Mouse (Mus musculus) CH12.LX (cell line): ENCODE data around the gene Itsn1. TPM values are rescaled to one million over a fixed set of nuclear protein-coding genes. Genes with fewer than 3 reads are reported as not detected.
A peak's percentile ranks its signal among the peaks of the same experiment; 100 is the strongest.

Source experiments
- DNase-seq: peaks from one replicate; pipeline ENCODE4 v3.0.0-alpha.2; 2013; ENCODE audit errors: extremely low read depth
- H3K27ac ChIP-seq: 2 replicates; pipeline ENCODE4 v1.5.1; 2012; ENCODE audit warnings: low read depth, mild to moderate bottlenecking, control low read depth, moderate library complexity; ENCODE audit not compliant: insufficient read depth
- H3K27me3 ChIP-seq: replicated peaks from 2 replicates; pipeline ENCODE3; 2012; ENCODE audit warnings: inconsistent platforms
- H3K36me3 ChIP-seq, 2 experiments: replicated peaks in 1 of 2; 2 replicates each; pipeline versions ENCODE3 to v1.6.1; 2012; ENCODE audit warnings: inconsistent platforms in 1 of 2, low read length in 1 of 2, mild to moderate bottlenecking in 1 of 2, mixed read lengths in 1 of 2, moderate library complexity in 1 of 2; ENCODE audit not compliant: control insufficient read depth in 1 of 2, insufficient read depth in 1 of 2
- H3K4me1 ChIP-seq, 2 experiments: 2 replicates each; pipeline ENCODE4 v1.6.1; 2012; ENCODE audit warnings: inconsistent platforms in 1 of 2, moderate library complexity in 1 of 2; ENCODE audit not compliant: insufficient read depth in 2 of 2, control insufficient read depth in 1 of 2
- H3K4me2 ChIP-seq: 2 replicates; pipeline ENCODE4 v1.6.1; 2012; ENCODE audit warnings: low read depth, mild to moderate bottlenecking, control low read depth; ENCODE audit not compliant: poor library complexity, insufficient read depth, severe bottlenecking
- H3K4me3 ChIP-seq, 3 experiments: fragments of 150-350 bp in 1 of 3; sonication (generic) in 1 of 3; replicated peaks in 1 of 3; 2 replicates each; pipeline versions ENCODE3 to v1.5.1; 2011 to 2012; ENCODE audit warnings: low read depth in 2 of 3, low read length in 2 of 3, mild to moderate bottlenecking in 2 of 3, moderate library complexity in 2 of 3, control low read depth in 1 of 3, improper control_type of control experiment in 1 of 3, inconsistent platforms in 1 of 3, mixed read lengths in 1 of 3; ENCODE audit not compliant: poor library complexity in 1 of 3
- H3K79me2 ChIP-seq: replicated peaks from 2 replicates; pipeline ENCODE4 v1.6.1; 2012; ENCODE audit warnings: mild to moderate bottlenecking, moderate library complexity; ENCODE audit not compliant: control insufficient read depth, poor library complexity, insufficient read depth, severe bottlenecking; ENCODE audit errors: extremely low read depth
- H3K9ac ChIP-seq: 2 replicates; pipeline ENCODE4 v1.6.1; 2012; ENCODE audit warnings: low read depth, mild to moderate bottlenecking, control low read depth, moderate library complexity; ENCODE audit not compliant: insufficient read depth
- H3K9me3 ChIP-seq: replicated peaks from 2 replicates; pipeline ENCODE3; 2012; ENCODE audit warnings: low read length, inconsistent platforms, mixed read lengths
- CHD2 ChIP-seq: IDR thresholded peaks from 2 replicates; pipeline ENCODE4 v1.6.1; 2011; ENCODE audit warnings: low read length, improper control_type of control experiment
- CTCF ChIP-seq, 2 experiments: IDR thresholded peaks in 1 of 2; conservative IDR thresholded peaks in 1 of 2; 2 replicates each; pipeline ENCODE4 v1.5.1; 2011 to 2012; ENCODE audit warnings: low read depth in 2 of 2, low read length in 2 of 2, improper control_type of control experiment in 1 of 2, inconsistent platforms in 1 of 2, mild to moderate bottlenecking in 1 of 2, moderate library complexity in 1 of 2
- MXI1 ChIP-seq: IDR thresholded peaks from 2 replicates; pipeline ENCODE4 v1.6.1; 2011; ENCODE audit warnings: mild to moderate bottlenecking, low read depth, low read length, improper control_type of control experiment
- NELFE ChIP-seq: IDR thresholded peaks from 2 replicates; pipeline ENCODE4 v1.6.1; 2011; ENCODE audit warnings: low read depth, low read length, improper control_type of control experiment
- NRF1 ChIP-seq: IDR thresholded peaks from 2 replicates; pipeline ENCODE4 v1.6.1; 2014; ENCODE audit warnings: low read depth, mild to moderate bottlenecking, inconsistent platforms, low read length, improper control_type of control experiment, moderate library complexity
- POLR2A ChIP-seq: IDR thresholded peaks from 2 replicates; pipeline ENCODE4 v1.6.1; 2011; ENCODE audit warnings: low read depth, mild to moderate bottlenecking, improper control_type of control experiment, low read length
- RAD21 ChIP-seq: IDR thresholded peaks from 2 replicates; pipeline ENCODE4 v1.6.1; 2011; ENCODE audit warnings: low read depth, mild to moderate bottlenecking, low read length, improper control_type of control experiment, moderate library complexity
- RCOR1 ChIP-seq: conservative IDR thresholded peaks from 2 replicates; pipeline ENCODE4 v1.6.1; 2012; ENCODE audit warnings: low read depth, mild to moderate bottlenecking, inconsistent platforms, low read length, improper control_type of control experiment
- TBP ChIP-seq: conservative IDR thresholded peaks from 2 replicates; pipeline ENCODE4 v1.6.1; 2011; ENCODE audit warnings: low read depth, low read length, improper control_type of control experiment
- ZC3H11A ChIP-seq: IDR thresholded peaks from 2 replicates; pipeline ENCODE4 v1.6.1; 2012; ENCODE audit warnings: low read depth, mild to moderate bottlenecking, inconsistent platforms, low read length, improper control_type of control experiment
- ZKSCAN1 ChIP-seq: IDR thresholded peaks from 2 replicates; pipeline ENCODE4 v1.6.1; 2012; ENCODE audit warnings: low read depth, inconsistent platforms, low read length, improper control_type of control experiment, borderline replicate concordance
- dilution Hi-C: fragments of 300-500 bp; cut with MboI; formaldehyde crosslinking; loops from 2 replicates; pipeline ENCODE4 v1.14.3; 2020; ENCODE audit warnings: low sequenced_read_pairs; ENCODE audit not compliant: extremely low pct_unique_long_range_greater_than_20kb, extremely low pct_ligation_motif_present
- in situ Hi-C: fragments of 300-500 bp; cut with MboI; formaldehyde crosslinking; loops from 3 replicates; pipeline ENCODE4 v1.14.3; 2019; ENCODE audit warnings: low sequenced_read_pairs, low pct_ligation_motif_present, low pct_unique_long_range_greater_than_20kb, mixed read lengths
- polyA plus RNA-seq: library from polyadenylated mRNA; unstranded; fragments of >175 nt; gene quantifications from 2 replicates; pipeline ENCODE4 v1.2.1, GENCODE M21; 2012; ENCODE audit warnings: low read depth; ENCODE audit not compliant: insufficient read length
- total RNA-seq, 2 experiments: library from RNA; depleted of rRNA; stranded (reverse); fragments of 300-350 nt in 1 of 2; fragments of >200 nt in 1 of 2; gene quantifications; 2 replicates each; pipeline ENCODE4 v1.2.3; 2012 to 2014

Itsn1 gene
- total and polyA plus RNA-seq, 3 experiments = 32.5 to 54.5 (median 46.3) TPM

DNA sequence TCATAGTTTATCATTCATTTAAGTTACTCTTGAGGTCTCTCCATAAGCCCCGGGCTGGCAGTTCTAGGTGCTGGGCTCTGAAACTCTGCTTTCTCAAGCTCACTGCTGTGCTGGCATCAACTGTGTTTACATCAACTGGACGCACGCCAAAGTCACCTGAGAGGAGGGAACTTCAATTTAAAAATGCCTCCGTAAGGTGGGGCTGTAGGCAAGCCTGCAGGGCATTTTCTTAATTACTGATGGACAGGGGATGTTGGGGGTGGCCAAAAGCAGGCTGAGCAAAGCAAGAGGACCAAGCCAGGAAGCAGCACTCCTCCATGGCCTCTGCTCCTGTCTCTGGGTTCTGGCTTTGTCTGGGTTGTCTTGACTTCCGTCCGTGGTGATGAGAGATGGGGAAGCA lies 211.6 kb downstream of the Itsn1 start:
- H3K4me3 ChIP-seq = no peak overlapping the region
- peaks cover 3% of the 10 kb centered on the region for H3K9me3 ChIP-seq
- dilution Hi-C loops = no loop called here
- no peak overlapping the region for H3K27ac ChIP-seq
- TF ChIP-seq ZKSCAN1 (no peak), CTCF (conservative IDR thresholded peaks at IDR 0.05 in 1 of 2, IDR thresholded peaks at IDR 0.05 in 1 of 2; ENCODE audit: low read depth in 2 of 2, low read length in 2 of 2) (peak in 1 of 2 experiments; percentile 3; a peak in 1 of 4 replicates)
- no peaks in the 10 kb centered on the region for H3K79me2 ChIP-seq
- no peaks in the 10 kb centered on the region for H3K36me3 ChIP-seq
- H3K9ac ChIP-seq = no peak overlapping the region
- no peak overlapping the region for H3K4me2 ChIP-seq
- H3K27me3 ChIP-seq = peaks cover 2% of the 10 kb centered on the region
- no peak for DNase-seq
- in situ Hi-C loops = no loop called here
- peaks cover 4 to 6% of the 10 kb centered on the region in 2 experiments; a peak in 2 of 4 replicates for H3K4me1 ChIP-seq

DNA sequence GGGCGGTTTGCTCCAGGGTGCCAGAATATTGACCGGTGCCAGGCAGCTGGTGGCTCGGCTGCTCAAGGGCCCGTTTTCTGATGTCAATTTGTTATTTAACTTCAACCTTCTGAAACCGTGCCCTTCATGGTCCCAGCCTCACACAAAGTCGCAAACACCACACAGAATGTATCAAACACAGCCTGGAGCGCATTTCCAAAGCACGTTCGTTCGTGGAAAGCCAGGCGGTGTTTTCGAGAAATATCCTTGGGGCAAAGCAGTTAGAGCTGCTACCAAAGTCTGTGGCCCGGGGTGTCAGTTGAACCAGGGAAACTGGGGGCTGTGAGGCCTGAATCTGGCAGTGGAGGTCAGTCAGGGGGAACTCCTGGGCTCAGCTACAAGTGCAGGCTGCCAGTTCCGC lies 213.1 kb downstream of the Itsn1 start:
- no peak overlapping the region for H3K9ac ChIP-seq
- H3K27me3 ChIP-seq = peaks cover 6% of the 10 kb centered on the region
- no peaks in the 10 kb centered on the region for H3K79me2 ChIP-seq
- no peak overlapping the region for H3K27ac ChIP-seq
- DNase-seq = no peak
- dilution Hi-C loops (no loop called here), in situ Hi-C loops (no loop called here)
- H3K9me3 ChIP-seq = peaks cover 3% of the 10 kb centered on the region
- H3K4me3 ChIP-seq = no peak overlapping the region
- no peak for TF ChIP-seq CHD2
- no peak for TF ChIP-seq NRF1
- TF ChIP-seq RAD21 = no peak
- TF ChIP-seq NELFE = no peak
- no peak for TF ChIP-seq POLR2A
- no peak for TF ChIP-seq MXI1
- H3K4me2 ChIP-seq = no peak overlapping the region
- no peaks in the 10 kb centered on the region for H3K36me3 ChIP-seq
- H3K4me1 ChIP-seq = no peaks in the 10 kb centered on the region

DNA sequence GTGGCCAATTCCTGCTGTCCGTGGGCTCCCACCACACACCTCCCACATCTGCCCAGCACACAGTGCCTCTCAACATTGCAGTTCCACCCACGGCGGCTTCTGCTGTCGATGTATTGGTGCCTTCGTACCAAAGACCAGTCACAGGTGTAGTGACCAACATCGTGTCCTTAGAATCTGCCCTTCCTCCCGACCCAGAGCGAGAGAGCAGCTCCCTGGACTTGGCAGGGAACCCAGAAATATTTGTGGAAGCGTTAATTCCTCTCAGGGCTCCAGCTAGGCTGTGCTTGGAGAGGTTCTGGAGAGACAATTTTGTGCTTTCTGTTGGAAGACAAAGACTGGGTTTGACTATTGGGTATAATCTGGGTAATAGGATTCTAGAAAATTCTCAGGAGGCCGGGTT lies 217.2 kb downstream of the Itsn1 start:
- TF ChIP-seq ZC3H11A = no peak
- Histone ChIP-seq H3K27me3 (peaks cover 18% of the 10 kb centered on the region), H3K27ac (no peak overlapping the region), H3K79me2 (no peaks in the 10 kb centered on the region), H3K9me3 (peaks cover 3% of the 10 kb centered on the region), H3K9ac (no peak overlapping the region), H3K4me1 (no peaks in the 10 kb centered on the region), H3K36me3 (no peaks in the 10 kb centered on the region), H3K4me2 (no peak overlapping the region), H3K4me3 (no peak overlapping the region)
- DNase-seq = no peak
- in situ Hi-C loops (no loop called here), dilution Hi-C loops (no loop called here)

DNA sequence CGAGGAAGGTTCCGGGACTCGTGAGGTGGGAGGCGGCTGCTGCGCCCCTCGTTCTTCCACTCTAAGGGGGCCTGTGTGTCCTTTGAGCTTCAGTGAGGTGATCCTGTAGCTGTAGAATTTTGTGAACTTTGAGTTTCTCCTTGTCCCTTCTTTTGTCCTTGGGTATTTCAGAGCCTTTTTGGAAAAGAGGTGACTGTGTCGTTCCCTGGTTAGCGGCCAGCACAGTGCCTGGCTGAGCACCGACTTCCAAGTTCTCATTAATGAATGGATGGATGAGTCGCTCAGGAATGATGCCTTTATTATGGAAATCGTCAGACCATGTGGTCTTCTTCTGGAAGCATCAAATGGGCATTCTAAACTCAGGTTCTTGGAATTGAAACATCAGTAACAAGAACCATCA lies 218.0 kb downstream of the Itsn1 start:
- Histone ChIP-seq H3K27me3 (peaks cover 16% of the 10 kb centered on the region), H3K9me3 (peaks cover 3% of the 10 kb centered on the region), H3K4me3 (no peak overlapping the region), H3K27ac (no peak overlapping the region), H3K4me1 (no peaks in the 10 kb centered on the region), H3K36me3 (no peaks in the 10 kb centered on the region), H3K4me2 (no peak overlapping the region), H3K79me2 (no peaks in the 10 kb centered on the region), H3K9ac (no peak overlapping the region)
- in situ Hi-C loops (no loop called here), dilution Hi-C loops (no loop called here)
- TF ChIP-seq TBP = no peak
- TF ChIP-seq RCOR1 = no peak
- no peak for DNase-seq
